Mouse (Mus musculus) frontal cortex, postnatal 10 days (tissue): Measurements from ENCODE around the gene Rad17.

Experiments
- DNase-seq, 2 experiments: peaks; one replicate each; pipeline ENCODE4 v3.0.0; 2022; ENCODE audit warnings: low spot score in 2 of 2, mixed read lengths in 1 of 2

The Rad17 gene

DNA sequence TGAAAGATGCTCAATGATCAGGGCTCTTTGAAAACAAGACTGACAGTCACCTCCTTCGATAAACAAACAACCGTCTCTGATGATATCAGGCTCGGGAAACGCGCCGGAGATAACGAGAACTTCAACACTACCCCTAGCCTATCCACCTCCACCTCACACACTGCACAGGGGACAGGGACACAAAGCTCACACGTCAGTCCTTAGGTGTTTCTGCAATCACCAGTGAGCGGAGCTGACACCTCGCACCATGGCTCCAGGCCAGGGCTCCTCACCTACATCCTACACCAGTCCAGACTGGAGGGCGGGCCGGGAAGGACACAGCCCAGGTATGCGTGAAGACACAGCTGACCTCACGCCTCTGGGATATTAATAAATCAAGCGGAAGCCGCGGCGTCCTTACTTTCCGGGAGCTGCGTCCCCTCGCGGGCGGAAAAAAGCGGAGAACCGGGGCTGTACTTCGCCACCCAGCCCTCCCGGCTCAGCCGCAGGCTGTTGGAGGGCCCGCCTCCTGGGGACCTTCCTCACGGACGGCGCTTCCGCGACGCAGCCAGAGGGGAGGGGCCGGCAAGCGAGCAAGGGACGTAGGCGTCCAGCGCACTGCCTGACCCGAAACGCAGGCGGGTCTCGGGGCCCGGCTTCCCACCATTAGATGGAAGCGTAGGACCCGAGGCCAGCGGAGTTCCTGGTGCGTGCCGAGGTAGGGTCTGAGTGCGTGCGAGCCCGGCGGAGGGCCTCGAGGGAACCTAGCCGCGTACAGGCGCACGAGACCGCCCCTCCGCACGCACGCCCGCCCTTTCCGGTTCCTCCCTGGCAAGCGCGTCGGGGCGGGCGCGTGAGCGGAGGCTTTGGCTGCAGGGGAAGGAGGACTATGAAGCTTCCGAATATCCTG, at the start of gene Rad17, which contains the start of gene Ak6:
Gene Rad17, minus strand, starts transcription at position 502 of the 889 bp plus-strand sequence.
Gene Ak6, plus strand, starts transcription at position 430 of the 889 bp plus-strand sequence.
- DNase-seq = peak; percentile 89 to 94

DNA sequence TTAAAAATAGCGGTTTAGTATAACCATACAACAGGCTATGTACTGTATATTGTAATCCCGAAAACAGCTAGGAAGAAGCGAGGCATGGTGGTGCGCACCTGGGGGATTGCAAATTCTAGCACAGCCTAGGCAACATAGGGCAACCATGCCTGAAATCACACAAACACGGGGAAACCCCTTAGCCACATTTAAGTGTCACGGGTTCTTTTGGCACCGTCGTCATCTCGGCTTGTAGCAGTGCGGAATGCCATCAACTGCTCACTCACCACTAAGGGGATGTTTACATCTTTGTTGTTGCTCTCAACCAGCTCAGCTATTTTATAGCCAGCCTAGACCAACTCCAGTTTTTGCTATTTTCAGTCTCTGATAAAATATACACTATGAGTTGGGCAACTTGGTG, 48.0 kb upstream of the Rad17 start:
- no peak for DNase-seq

DNA sequence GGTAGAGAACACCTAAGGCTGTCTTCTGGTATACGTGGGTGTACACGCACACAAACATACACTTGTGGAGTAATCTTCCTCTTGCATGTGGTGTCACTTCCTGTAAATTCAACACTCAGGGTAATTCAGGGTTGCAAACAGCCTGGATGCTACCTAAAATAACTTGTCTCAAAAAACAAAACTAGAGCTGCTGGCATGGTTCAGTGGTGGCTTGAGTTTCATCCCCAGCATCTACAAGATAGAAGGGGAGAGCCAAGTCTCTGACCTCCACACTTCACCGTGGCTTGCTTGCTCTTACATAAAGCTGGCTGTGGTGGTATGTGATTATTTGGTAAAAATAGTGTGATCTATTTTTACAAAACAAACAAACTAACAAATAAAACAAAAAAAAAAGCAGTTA, 46.7 kb upstream of the Rad17 start:
- DNase-seq = no peak

DNA sequence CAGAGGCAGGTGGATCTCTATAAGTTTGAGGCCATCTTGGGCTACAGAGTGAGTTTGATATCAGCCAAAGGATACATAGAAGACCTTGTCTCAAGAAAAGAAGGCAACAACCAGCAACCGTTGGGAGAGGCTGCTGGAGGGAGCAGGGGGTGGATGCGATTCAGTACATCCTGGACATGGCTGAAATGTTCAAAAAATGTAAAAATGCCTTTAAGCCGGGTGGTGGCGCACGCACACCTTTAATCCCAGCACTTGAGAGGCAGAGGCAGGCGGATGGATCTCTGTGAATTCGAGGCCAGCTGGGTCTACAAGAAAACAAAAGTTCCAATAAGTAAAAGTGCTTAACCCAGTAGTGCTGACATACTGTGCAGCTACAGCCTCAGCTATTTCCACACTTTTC, 36.7 kb upstream of the Rad17 start:
- DNase-seq = no peak

DNA sequence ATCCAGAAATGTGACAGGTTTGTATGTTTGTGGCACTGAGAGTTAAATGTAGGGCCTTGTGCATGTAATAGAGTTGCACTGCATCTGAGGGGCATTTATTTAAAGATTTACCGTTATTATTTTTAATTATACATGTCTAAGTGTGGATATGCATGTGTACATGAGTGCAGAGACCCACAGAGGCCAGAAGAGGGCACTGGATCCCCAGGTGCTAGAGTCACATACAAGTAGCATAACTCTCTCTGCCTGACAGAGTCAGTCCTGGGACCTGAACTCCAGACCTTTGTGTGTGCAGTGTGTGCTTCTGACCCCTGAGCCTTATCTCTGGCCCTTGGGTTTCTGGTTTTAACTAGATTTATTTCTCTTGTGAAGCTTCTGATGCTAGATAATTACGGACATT, 33.5 kb upstream of the Rad17 start:
- no peak for DNase-seq

DNA sequence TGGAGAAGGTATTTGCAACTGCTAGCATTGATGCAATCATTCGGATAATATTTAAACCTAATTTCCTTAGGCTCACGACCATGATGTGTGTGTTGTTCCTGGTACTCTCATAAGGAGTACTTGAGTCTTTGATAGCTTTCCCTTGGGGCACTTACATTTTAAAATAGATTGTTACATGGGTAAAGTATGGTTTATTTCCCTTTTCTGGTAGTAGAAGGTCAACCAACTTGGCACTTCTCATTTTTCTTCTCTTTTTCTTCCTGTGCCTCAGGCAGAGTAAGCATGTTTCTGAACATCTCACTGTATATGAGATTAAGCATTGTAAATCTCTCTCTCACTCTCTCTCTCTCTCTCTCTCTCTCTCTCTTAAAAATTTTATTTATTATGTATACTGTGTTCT, 32.0 kb upstream of the Rad17 start:
- DNase-seq = no peak

DNA sequence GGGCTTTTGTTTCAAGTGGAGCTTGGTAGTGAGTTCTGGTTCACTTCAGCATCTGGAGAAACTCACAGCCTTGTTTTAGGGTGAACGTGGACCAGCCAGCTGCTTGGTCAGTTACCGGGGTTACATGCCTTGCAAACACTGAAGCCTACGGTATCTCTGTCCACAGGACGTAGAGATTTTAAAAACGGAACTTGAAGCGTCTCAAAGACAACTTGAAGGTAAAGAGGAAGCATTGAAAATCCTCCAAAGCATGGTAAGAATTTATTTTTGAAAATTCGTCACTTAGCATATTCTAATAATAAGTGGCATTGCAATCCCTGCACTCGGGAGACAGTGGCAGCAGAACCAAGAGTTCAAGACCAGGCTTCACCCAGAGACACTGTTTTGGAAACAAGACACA, 30.8 kb upstream of the Rad17 start:
- no peak for DNase-seq

DNA sequence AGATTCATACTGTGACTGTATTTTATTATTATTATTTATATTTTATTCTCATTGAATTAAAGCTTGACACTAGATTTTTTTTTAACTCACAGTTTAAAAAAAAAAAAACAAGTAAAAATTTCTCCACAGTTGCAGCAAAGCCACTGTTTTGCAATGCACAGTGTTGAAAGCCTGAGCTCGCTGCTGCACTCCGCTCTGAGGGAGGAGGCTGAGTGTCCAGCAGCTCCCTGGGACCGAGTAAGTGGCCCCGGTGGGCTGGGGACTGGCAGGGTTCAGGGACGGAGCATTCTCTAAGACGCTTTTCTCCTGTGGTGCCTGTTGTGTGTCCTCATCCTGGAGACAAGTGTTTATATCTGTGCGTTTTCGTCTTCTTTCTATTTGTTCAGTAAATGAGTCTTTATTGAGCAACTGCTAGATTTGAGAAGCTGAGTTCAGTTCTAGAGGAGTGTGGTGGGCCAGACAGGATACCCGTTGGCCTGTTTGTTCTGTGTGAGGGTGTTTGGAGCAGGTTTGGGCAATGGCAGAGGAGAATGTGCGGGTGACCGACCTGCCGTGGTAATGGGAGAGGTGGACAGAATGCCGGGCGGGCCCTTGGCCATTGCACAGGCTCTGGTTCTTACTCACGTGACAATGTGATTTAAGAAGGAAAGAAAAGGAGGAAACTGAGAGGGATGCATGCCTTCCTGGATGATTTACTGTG, 25.2 kb upstream of the Rad17 start:
- no peak for DNase-seq

DNA sequence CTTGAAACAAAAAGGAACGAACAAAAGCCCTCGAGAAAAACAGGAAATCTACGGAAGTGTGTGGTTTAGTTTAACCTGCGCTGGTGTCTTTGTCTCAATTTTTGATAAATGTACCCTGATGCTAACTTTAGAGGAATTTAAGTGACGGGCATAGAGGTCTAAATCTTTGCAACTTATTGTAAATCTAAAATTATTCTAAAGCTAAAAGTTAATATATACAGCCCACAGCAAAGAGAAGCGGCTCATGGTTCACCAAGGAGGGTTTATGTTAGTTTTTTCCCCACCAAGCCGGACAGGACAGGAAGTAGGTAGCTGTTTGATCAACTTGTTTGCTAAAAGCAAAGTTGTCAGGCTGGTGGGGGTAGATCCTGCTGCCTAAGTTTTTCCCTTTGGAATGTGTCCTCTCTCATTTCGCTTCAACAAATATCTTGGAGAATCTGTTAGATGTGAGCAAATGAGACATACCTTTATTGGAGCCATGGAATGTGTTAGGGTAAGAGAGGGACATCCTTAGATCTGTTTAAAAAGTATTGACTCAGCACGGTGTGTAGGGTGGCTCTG, 19.4 kb upstream of the Rad17 start:
- no peak for DNase-seq

DNA sequence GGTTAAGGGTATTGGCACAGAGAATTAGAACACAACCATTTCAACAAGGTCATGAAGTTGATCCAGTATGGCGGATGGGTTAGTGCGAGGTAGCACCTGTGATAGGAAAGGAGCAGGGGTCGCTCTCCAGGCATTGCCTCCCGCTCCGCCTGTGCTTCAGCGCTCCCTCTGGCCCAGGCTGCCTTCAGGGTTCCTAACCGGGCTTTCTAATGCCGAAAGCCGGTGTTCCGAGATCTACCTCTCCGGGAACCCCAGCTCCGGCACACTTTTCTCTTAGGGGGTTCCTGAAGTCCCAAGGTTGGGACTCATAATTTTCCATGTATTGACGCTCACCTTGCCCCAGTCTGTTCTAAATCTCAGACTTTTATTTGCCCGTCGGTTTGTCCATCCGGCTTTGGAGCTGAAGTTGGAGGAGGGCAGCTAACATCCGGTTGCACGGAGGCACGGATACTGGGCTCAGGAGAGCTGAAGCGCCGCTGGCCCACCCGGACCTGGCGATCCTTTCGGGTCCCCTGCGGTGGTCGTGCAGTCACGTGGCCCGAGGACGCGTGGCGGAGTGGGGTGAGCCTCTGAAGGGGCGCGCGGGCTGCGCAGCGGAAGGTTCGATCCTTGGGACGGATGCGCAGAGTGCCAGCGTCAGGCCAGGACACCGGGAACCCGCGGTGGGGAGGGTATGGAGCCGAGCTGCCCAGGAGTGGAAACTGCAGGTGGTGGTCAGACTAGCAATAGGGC, 18.6 kb upstream of the Rad17 start, which contains the start of gene Ccdc125:
Gene Ccdc125, plus strand, starts transcription at position 427 of the 732 bp plus-strand sequence.
- DNase-seq = no peak

DNA sequence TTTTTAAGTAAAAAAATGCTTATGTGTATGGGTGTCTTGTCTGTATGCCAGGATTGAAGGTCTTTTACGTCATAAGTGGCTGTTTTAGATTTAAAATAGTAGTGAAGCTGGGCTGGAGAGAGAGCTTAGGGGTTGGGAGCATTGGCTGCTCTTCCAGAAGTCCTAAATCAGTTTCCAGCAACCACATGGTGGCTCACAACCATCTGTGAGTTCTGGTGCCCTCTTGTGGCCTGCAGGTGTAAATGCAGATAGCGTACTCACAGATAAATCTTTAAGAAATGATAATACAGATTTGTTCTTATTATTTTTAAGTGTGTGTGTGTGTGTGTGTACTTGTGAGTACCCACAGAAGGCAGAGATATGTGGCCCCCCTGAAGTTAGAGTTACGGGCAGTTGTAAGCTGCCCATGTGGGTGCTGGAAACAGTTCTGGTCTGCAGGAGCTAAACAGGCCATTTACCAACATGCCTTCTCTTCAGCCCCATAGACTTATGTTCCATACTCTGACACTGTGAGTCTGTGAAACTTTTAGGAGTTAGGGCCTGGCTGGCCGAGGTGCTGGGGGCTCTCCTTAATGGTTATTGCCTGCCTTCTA, 9.1 kb upstream of the Rad17 start:
- DNase-seq = peak in 1 of 2 experiments; percentile 35

DNA sequence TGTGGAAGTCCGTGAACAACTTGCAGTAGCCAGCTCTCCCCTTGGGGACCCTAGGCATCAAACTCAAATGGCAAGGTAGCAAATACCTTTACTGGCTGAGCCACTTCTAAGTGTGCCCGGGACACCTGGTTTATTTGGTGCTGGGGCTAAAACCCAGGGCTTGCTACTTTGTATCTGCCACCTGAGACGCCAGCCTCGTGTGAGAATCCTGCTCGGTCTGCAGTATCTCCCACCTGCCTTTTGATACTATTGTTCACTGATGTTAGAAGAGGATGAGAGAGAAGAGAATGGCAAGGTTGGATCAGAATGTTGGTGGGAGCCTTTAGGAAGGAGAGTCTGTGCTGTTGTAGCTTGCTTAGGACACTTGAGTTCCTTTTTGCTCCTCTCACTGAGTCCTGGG, 7.2 kb upstream of the Rad17 start:
- DNase-seq = no peak

DNA sequence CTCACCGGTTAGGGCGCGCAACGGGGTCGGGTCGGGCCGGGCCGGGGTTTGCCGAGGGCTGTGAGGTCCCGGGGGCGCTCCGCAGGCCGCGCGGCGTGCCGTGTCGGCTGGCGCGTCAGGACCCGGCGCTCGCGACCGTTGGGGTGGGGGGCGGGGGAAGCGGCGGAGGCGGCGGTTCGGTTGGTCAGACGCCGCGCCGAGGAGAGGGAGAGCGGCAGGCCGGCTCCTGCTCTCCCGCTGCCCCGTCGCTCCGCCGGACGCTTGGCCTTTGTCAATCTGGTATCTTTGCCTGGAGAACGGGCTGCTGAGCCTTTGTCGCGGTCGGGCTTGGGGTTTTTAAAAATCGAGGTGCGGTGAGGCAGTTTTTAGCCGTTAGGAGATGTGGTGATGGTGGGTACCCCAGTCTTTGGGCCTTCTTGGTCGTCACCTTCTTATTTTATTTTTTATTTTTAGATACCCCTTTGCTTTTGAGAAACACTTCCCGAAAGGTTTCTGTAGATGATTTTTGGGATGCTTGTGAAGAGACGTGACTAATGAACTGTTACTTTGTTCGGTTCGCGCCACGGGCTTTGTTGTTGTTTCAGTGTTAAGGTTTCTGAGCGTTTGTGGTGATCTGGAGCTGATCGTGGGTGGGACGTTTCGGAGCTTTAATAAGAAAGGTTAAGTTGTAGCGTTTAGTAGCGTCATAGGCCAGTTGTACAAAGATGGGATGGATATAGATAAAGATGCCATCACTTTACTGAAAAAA, 762 bp upstream of the Rad17 start, which contains the start of gene Taf9:
Gene Taf9, plus strand, starts transcription at position 141 of the 748 bp plus-strand sequence.
- no peak for DNase-seq

DNA sequence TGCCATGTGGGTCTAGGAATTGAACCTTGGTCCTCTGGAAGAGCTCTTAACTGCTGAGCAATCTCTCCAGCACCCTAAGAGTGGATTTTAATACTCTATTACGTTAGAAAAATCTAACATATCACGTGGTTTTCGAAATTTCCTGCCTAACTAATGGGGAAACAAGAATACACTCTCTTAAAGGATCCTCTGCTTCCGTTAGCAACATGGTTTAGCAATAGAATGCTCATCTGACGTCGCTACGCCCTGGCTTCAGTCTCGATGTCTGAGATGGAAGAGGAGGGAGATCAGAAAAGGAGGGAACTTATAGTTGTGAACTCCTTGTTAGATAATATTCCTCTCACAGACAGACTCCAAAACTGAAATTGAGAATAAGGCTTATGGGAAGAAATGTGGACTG, 2.6 kb downstream of the Rad17 start:
- no peak for DNase-seq

DNA sequence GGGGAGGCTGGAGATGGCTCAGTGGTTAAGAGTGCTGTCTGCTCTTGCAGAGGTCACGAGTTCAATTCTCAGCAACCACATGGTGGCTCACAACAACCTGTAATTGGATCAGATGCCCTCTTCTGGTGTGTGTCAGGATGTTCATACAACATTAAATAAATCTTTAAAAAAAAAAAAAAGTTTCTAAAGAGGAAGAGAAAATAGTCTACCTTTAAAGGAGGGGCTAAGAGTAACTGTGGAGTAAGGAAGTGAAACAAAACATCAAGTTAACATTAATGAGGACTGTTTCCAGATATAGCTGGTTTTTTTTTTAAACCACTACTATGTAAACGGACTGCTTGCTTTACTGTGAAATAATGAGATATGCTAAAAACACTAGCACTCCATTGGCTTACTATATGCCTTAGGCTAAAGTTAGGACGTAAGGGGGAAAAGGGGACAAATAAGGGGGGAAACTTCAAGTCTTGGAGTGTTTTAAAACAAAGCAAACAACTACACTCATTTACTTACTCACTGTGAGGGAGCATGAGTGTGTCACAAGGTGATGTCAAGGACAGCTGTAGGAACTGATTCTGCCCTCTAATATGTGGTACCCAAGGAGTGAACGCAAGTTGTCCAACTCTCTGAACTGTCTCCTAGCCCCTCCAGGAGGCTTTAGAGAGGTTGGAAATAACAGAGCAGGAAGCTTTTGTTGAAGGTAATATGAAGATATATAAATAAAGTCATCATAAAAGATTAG, 8.2 kb downstream of the Rad17 start:
- no peak for DNase-seq

DNA sequence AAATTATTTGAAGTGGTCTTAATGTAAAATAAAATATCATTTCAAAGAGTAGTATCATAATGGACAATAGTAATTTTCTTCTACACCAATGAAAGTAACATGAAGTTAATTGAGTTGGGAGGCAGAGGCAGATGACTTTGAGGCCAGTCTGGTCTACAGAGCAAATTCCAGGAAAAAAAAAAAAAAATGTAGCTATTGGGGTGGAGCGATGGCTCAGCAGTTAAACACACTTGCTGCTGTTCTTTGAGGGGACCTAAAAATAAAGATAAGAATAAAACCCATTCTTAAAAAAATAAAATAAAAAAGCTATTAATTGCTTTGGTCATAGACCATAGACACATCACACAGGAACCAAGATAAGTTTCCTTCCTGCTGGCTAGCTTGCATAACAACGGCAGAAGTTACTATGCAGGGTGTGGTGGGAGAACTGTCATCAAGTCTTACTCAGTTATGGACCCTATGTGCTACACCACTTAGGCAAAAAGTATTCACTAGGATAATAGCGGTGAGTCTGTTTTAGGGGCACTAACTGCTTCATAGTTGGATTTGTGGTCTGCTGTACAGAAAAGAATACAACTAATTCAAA, 16.7 kb downstream of the Rad17 start:
- DNase-seq = no peak

DNA sequence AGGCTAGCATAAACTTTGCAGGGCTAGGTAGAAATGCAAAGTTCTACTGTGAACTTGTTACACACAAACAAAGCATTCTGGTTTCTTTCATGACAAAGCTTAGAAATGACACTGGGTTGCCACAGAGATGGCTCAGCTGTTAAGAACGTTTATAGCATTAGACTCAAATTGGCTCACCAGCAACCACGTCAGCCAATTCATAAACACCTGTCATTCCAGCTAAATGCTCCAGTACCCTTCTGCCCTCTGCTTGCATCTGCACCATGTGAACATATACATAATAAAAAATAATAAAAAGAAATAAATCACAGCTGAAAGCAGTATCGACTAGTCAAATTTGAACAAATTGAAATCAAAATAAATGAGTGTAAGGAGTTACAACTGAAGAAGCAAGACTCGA, 28.6 kb downstream of the Rad17 start:
- DNase-seq = no peak

DNA sequence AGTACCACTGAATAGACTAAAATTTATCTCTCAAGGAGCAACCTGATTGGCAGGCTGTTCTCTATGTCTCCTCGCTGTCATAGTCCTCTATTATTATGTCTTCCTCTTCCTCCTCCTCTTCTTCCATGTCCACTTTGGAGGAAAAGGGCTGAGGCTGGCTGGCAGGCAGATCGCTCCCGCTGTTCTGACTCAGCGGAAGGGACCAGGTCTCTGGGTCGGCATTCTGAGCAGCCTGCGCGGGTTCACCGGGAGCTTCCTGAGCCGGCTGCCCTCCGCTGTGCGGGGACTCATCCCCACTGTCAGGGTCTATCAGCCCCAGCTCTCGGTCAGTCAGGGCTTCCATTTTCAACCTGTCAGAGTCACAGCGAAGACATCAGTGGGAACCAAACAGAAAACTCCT, 33.3 kb downstream of the Rad17 start:
- DNase-seq = no peak
